20 mouse cellular contexts compared by ENCODE assay signal in genomic region chr7:19441448-19442091, GRCm38 (mm10). TPM values are rescaled to one million over a fixed set of nuclear protein-coding genes. Genes with fewer than 3 reads are reported as not detected.
A peak's percentile ranks its signal among the peaks of the same experiment; 100 is the strongest.
DNase-seq lines count a peak whose midpoint lies in the region; ATAC-seq and TF ChIP-seq lines count a peak whose summit lies in the region.
"Had no signal": no experiment of that assay in that cellular context is flagged by ENCODE, and none has a peak within 500 bp of the region (broad histone marks: within the 10 kb centered on the region; RNA-seq: fewer than 3 reads in every experiment).

No protein-coding gene starts in this region.

- peaks cover 59% of the 10 kb centered on the region for H3K36me3 ChIP-seq in heart, postnatal 0 days (replicated peaks; ENCODE audit: control insufficient read depth, insufficient read depth, low read length)
- peaks cover 15% of the 10 kb centered on the region for H3K36me3 ChIP-seq in liver, embryonic 15.5 days (replicated peaks)

- no peak for DNase-seq in heart, postnatal 0 days (ENCODE audit: low spot score)
- DNase-seq in heart, postnatal 14 days, result no peak
- DNase-seq in lung, adult 18-20 months, result peak; percentile 52 to 73
- DNase-seq in lung, adult 2 months, result no peak
- DNase-seq in testis, postnatal 10 days (ENCODE audit: low spot score), result peak; percentile 76
- no peak for DNase-seq in layer of hippocampus, postnatal 10 days (ENCODE audit: low spot score in 2 of 2)
- DNase-seq in urinary bladder, adult 2 months (ENCODE audit: low spot score), result no peak
- DNase-seq: cerebellum, adult 9-11 months; left cerebral cortex, postnatal 4 days; right cerebral cortex, adult 18-20 months; thymus, postnatal 14 days had no signal

- TF ChIP-seq POLR2A in lung, adult 2 months (IDR thresholded peaks at IDR 0.05; ENCODE audit: borderline replicate concordance, extremely low read depth, low read depth, low read length), result no peak

- TF ChIP-seq CTCF in heart, postnatal 0 days (IDR thresholded peaks at IDR 0.05; ENCODE audit: low read depth), result no peak
- TF ChIP-seq CTCF in lung, adult 2 months (IDR thresholded peaks at IDR 0.05; ENCODE audit: insufficient read depth, low read length), result no peak

- no peaks in the 10 kb centered on the region for H3K27me3 ChIP-seq in heart, postnatal 0 days (ENCODE audit: control insufficient read depth, insufficient read depth, low read length)
- no peaks in the 10 kb centered on the region for H3K27me3 ChIP-seq in liver, embryonic 15.5 days
- H3K27me3 ChIP-seq: forebrain, embryonic 12.5 days; midbrain, embryonic 13.5 days had no signal

- TF ChIP-seq EP300 in heart, postnatal 0 days (IDR thresholded peaks at IDR 0.05; ENCODE audit: low read depth), result no peak

- H3K27ac ChIP-seq in heart, postnatal 0 days (ENCODE audit: low read depth), result 0 out of 2 replicates have a peak overlapping the region, but pooled peaks have one; percentile 34
- H3K27ac ChIP-seq in liver, embryonic 15.5 days (replicated peaks), result no peak overlapping the region
- H3K27ac ChIP-seq: forebrain, embryonic 12.5 days; midbrain, embryonic 13.5 days had no signal

- no peaks in the 10 kb centered on the region for H3K9me3 ChIP-seq in heart, postnatal 0 days (replicated peaks; ENCODE audit: control insufficient read depth, low read length)
- no peaks in the 10 kb centered on the region for H3K9me3 ChIP-seq in liver, embryonic 15.5 days (replicated peaks)
- H3K9me3 ChIP-seq: forebrain, embryonic 12.5 days; G1E; midbrain, embryonic 13.5 days had no signal

- H3K4me2 ChIP-seq in heart, postnatal 0 days (ENCODE audit: low read depth, low read length), result no peak overlapping the region
- no peak overlapping the region for H3K4me2 ChIP-seq in liver, embryonic 15.5 days
- H3K4me2 ChIP-seq: forebrain, embryonic 12.5 days; midbrain, embryonic 13.5 days had no signal

- ATAC-seq in heart, postnatal 0 days (ENCODE audit: insufficient read depth, low read depth), result peak; percentile 35; the same call in 1 of the 2 replicates
- peak; percentile 41 for ATAC-seq in liver, embryonic 15.5 days (ENCODE audit: insufficient read depth)
- ATAC-seq: inflammation-experienced regulatory T-cells, adult 6 months; midbrain, embryonic 13.5 days had no signal

- WGBS in heart, postnatal 0 days, result 55% methylated on average over 9 of the region's 9 CpGs
- WGBS in lung, adult 2 months, result 52% methylated on average over 9 of the region's 9 CpGs
- WGBS in liver, embryonic 15.5 days (ENCODE audit: insufficient replicate concordance), result 41% methylated on average over 9 of the region's 9 CpGs

- H3K4me3 ChIP-seq in heart, postnatal 0 days (ENCODE audit: low read depth, low read length), result no peak overlapping the region
- no peak overlapping the region for H3K4me3 ChIP-seq in lung, adult 2 months (replicated peaks; ENCODE audit: extremely low read depth, low read depth, low read length)
- no peak overlapping the region for H3K4me3 ChIP-seq in liver, embryonic 15.5 days (replicated peaks)
- H3K4me3 ChIP-seq: forebrain, embryonic 12.5 days; midbrain, embryonic 13.5 days; myocyte had no signal

- no peak overlapping the region for H3K9ac ChIP-seq in heart, postnatal 0 days (replicated peaks; ENCODE audit: low read depth, low read length)
- H3K9ac ChIP-seq in liver, embryonic 15.5 days, result no peak overlapping the region
- H3K9ac ChIP-seq: forebrain, embryonic 12.5 days; midbrain, embryonic 13.5 days had no signal

- no peaks in the 10 kb centered on the region for H3K4me1 ChIP-seq in heart, postnatal 0 days (ENCODE audit: control insufficient read depth, insufficient read depth)
- H3K4me1 ChIP-seq in lung, adult 2 months (ENCODE audit: control insufficient read depth, insufficient read depth, low read length), result no peaks in the 10 kb centered on the region
- 0 out of 2 replicates have a peak, but pooled peaks cover 6% of the 10 kb centered on the region for H3K4me1 ChIP-seq in liver, embryonic 15.5 days (replicated peaks)
- H3K4me1 ChIP-seq: forebrain, embryonic 12.5 days; midbrain, embryonic 13.5 days had no signal

- intact Hi-C loops in heart, postnatal 14 days (cut with DNase I), result loop anchor here (2.0 to 5.0 kb wide), 4 partner anchors 29 to 151 kb away; no protein-coding TSS in a partner anchor

RNA-seq across cellular contexts. Expression of gene Mark4, which starts 17.1 kb away (rescaled TPM):
- total RNA-seq in heart, postnatal 0 days (2014; rRNA removed; ENCODE audit: low replicate concordance), result 16.0 and 26.4 TPM in 2 replicates
- polyA plus RNA-seq in heart, postnatal 0 days (2015; fragmentation: Nextera tagmentation; extraction: Ambion mirVana), result 5.5 and 5.6 TPM in 2 replicates
- total RNA-seq in heart, postnatal 14 days (2021), result 10 to 100 TPM; 23.3 to 25.0 TPM
- polyA plus RNA-seq in lung, adult 2 months (2012; rRNA removed), result 29.2 and 34.3 TPM in 2 replicates
- polyA plus RNA-seq in liver, embryonic 15.5 days (2015; fragmentation: Nextera tagmentation; extraction: Ambion mirVana), result 1.2 and 1.6 TPM in 2 replicates
- total RNA-seq in layer of hippocampus, postnatal 10 days (2021), result 100 to 1,000 TPM; 115 to 132 TPM
- 13.3 and 19.4 TPM in 2 replicates for polyA plus RNA-seq in urinary bladder, adult 2 months (2012; rRNA removed)

RNA-seq across cellular contexts. Expression of gene Exoc3l2, which starts 21.6 kb away (rescaled TPM):
- 1.9 and 3.5 TPM in 2 replicates for total RNA-seq in heart, postnatal 0 days (2014; rRNA removed; ENCODE audit: low replicate concordance)
- polyA plus RNA-seq in heart, postnatal 0 days (2015; fragmentation: Nextera tagmentation; extraction: Ambion mirVana), result 0.49 and 0.62 TPM in 2 replicates
- 1 to 10 TPM in 1 of 2 experiments, under 1 TPM in 1; 0.79 to 1.1 TPM for total RNA-seq in heart, postnatal 14 days (2021)
- polyA plus RNA-seq in lung, adult 2 months (2012; rRNA removed), result 2.7 and 3.4 TPM in 2 replicates
- polyA plus RNA-seq in liver, embryonic 15.5 days (2015; fragmentation: Nextera tagmentation; extraction: Ambion mirVana), result 0.85 and 1.2 TPM in 2 replicates
- 1 to 10 TPM in 1 of 2 experiments, under 1 TPM in 1; 0.69 to 1.1 TPM for total RNA-seq in layer of hippocampus, postnatal 10 days (2021)
- 8.4 and 10.2 TPM in 2 replicates for polyA plus RNA-seq in urinary bladder, adult 2 months (2012; rRNA removed)
- total RNA-seq: G1E had no signal
- polyA plus RNA-seq: inflammation-experienced regulatory T-cells, adult 6 months; myocyte had no signal

RNA-seq across cellular contexts. Expression of gene Ckm, which starts 37.0 kb away (rescaled TPM):
- total RNA-seq in heart, postnatal 0 days (2014; rRNA removed; ENCODE audit: low replicate concordance), result 4,715 and 5,632 TPM in 2 replicates
- 4,516 and 4,665 TPM in 2 replicates for polyA plus RNA-seq in heart, postnatal 0 days (2015; fragmentation: Nextera tagmentation; extraction: Ambion mirVana)
- 1,000 to 10,000 TPM; 3,946 to 4,137 TPM for total RNA-seq in heart, postnatal 14 days (2021)
- polyA plus RNA-seq in lung, adult 2 months (2012; rRNA removed), result 88.3 and 1,345 TPM in 2 replicates
- polyA plus RNA-seq in liver, embryonic 15.5 days (2015; fragmentation: Nextera tagmentation; extraction: Ambion mirVana), result 32.2 and 49.9 TPM in 2 replicates
- total RNA-seq in layer of hippocampus, postnatal 10 days (2021), result under 1 TPM in 1 of 2 experiments, not detected in 1; 0.27 TPM
- 417 and 477 TPM in 2 replicates for polyA plus RNA-seq in urinary bladder, adult 2 months (2012; rRNA removed)
- total RNA-seq: layer of hippocampus, postnatal 14 days; left cerebral cortex, postnatal 4 days had no signal
- polyA plus RNA-seq: forebrain, embryonic 12.5 days; G1E; hindbrain, embryonic 11.5 days had no signal

RNA-seq across cellular contexts. Expression of gene Klc3, which starts 37.7 kb away (rescaled TPM):
- 0.31 TPM in 1 of 2 replicates, not detected in the other for total RNA-seq in heart, postnatal 0 days (2014; rRNA removed; ENCODE audit: low replicate concordance)
- polyA plus RNA-seq in heart, postnatal 0 days (2015; fragmentation: Nextera tagmentation; extraction: Ambion mirVana), result 0.72 and 0.99 TPM in 2 replicates
- under 1 TPM; 0.45 to 0.63 TPM for total RNA-seq in heart, postnatal 14 days (2021)
- polyA plus RNA-seq in lung, adult 2 months (2012; rRNA removed), result 14.1 and 18.2 TPM in 2 replicates
- polyA plus RNA-seq in liver, embryonic 15.5 days (2015; fragmentation: Nextera tagmentation; extraction: Ambion mirVana), result 0.46 and 0.84 TPM in 2 replicates
- 1 to 10 TPM; 1.7 to 1.8 TPM for total RNA-seq in layer of hippocampus, postnatal 10 days (2021)
- 6.5 and 7.9 TPM in 2 replicates for polyA plus RNA-seq in urinary bladder, adult 2 months (2012; rRNA removed)
- total RNA-seq: granulocyte monocyte progenitor cell, adult 5-6 weeks had no signal

RNA-seq across cellular contexts. Expression of gene Ercc2, which starts 59.8 kb away (rescaled TPM):
- 20.4 and 30.8 TPM in 2 replicates for total RNA-seq in heart, postnatal 0 days (2014; rRNA removed; ENCODE audit: low replicate concordance)
- polyA plus RNA-seq in heart, postnatal 0 days (2015; fragmentation: Nextera tagmentation; extraction: Ambion mirVana), result 4.9 and 6.0 TPM in 2 replicates
- 10 to 100 TPM; 12.4 to 15.7 TPM for total RNA-seq in heart, postnatal 14 days (2021)
- polyA plus RNA-seq in lung, adult 2 months (2012; rRNA removed), result 43.3 and 44.6 TPM in 2 replicates
- polyA plus RNA-seq in liver, embryonic 15.5 days (2015; fragmentation: Nextera tagmentation; extraction: Ambion mirVana), result 6.2 and 7.5 TPM in 2 replicates
- 10 to 100 TPM; 33.8 to 33.9 TPM for total RNA-seq in layer of hippocampus, postnatal 10 days (2021)
- polyA plus RNA-seq in urinary bladder, adult 2 months (2012; rRNA removed), result 23.8 and 24.5 TPM in 2 replicates

Comparison
In these comparisons a context has a peak if more than half of its experiments do, and no peak if none do; other contexts are left out.
1. DNase-seq: peak in lung, adult 18-20 months (2 of 2) and testis, postnatal 10 days (single experiment); none in heart, postnatal 0 days (single experiment), heart, postnatal 14 days (0 of 2), lung, adult 2 months (single experiment), layer of hippocampus, postnatal 10 days (0 of 2) and urinary bladder, adult 2 months (single experiment).